Mouse (Mus musculus): ENCODE measurements around the gene Slc7a11.

The Slc7a11 gene

GRCm38 (mm10) chr3:50405915-50406314 is 37.5 kb downstream of the Slc7a11 start:
- DNase-seq (ENCODE audit: low spot score in 2 of 2) = no peak

GRCm38 (mm10) chr3:50388786-50389185 is 54.6 kb downstream of the Slc7a11 start:
- DNase-seq (ENCODE audit: low spot score in 2 of 2) = no peak

- DNase-seq (ENCODE audit: low spot score in 2 of 2) = no peak
Observed at GRCm38 (mm10) chr3:50388288-50388687, 55.1 kb downstream of the Slc7a11 start.

GRCm38 (mm10) chr3:50387280-50387679 is 56.1 kb downstream of the Slc7a11 start:
- no peak for DNase-seq (ENCODE audit: low spot score in 2 of 2)

- no peak for DNase-seq (ENCODE audit: low spot score in 2 of 2)
Observed at GRCm38 (mm10) chr3:50386561-50387221, 56.7 kb downstream of the Slc7a11 start.

- no peak for DNase-seq (ENCODE audit: low spot score in 2 of 2)
Observed at GRCm38 (mm10) chr3:50386066-50386465, 57.3 kb downstream of the Slc7a11 start.

GRCm38 (mm10) chr3:50382729-50383128 is 60.7 kb downstream of the Slc7a11 start:
- no peak for DNase-seq (ENCODE audit: low spot score in 2 of 2)

GRCm38 (mm10) chr3:50381861-50382693 is 61.3 kb downstream of the Slc7a11 start:
- DNase-seq (ENCODE audit: low spot score in 2 of 2) = peak; percentile 3 to 17

GRCm38 (mm10) chr3:50381160-50381860 is 62.1 kb downstream of the Slc7a11 start:
- peak; percentile 72 to 75 for DNase-seq (ENCODE audit: low spot score in 2 of 2)

GRCm38 (mm10) chr3:50379942-50380341 is 63.5 kb downstream of the Slc7a11 start:
- no peak for DNase-seq (ENCODE audit: low spot score in 2 of 2)

GRCm38 (mm10) chr3:50375477-50375876 is 67.9 kb downstream of the Slc7a11 start:
- no peak for DNase-seq (ENCODE audit: low spot score in 2 of 2)

- DNase-seq (ENCODE audit: low spot score in 2 of 2) = no peak
Observed at GRCm38 (mm10) chr3:50369791-50370190, 73.6 kb downstream of the Slc7a11 start.

- DNase-seq (ENCODE audit: low spot score in 2 of 2) = no peak
Observed at GRCm38 (mm10) chr3:50367175-50367574, 76.2 kb downstream of the Slc7a11 start.

GRCm38 (mm10) chr3:50363659-50364058 is 79.8 kb downstream of the Slc7a11 start:
- no peak for DNase-seq (ENCODE audit: low spot score in 2 of 2)

GRCm38 (mm10) chr3:50347081-50347480 is 96.3 kb downstream of the Slc7a11 start:
- DNase-seq (ENCODE audit: low spot score in 2 of 2) = no peak

GRCm38 (mm10) chr3:50344411-50344810 is 99.0 kb downstream of the Slc7a11 start:
- no peak for DNase-seq (ENCODE audit: low spot score in 2 of 2)

GRCm38 (mm10) chr3:50324524-50324923 is 118.9 kb downstream of the Slc7a11 start:
- no peak for DNase-seq (ENCODE audit: low spot score in 2 of 2)

GRCm38 (mm10) chr3:50323881-50324280 is 119.5 kb downstream of the Slc7a11 start:
- DNase-seq (ENCODE audit: low spot score in 2 of 2) = no peak

GRCm38 (mm10) chr3:50320862-50321261 is 122.6 kb downstream of the Slc7a11 start:
- no peak for DNase-seq (ENCODE audit: low spot score in 2 of 2)

GRCm38 (mm10) chr3:50318074-50318473 is 125.3 kb downstream of the Slc7a11 start:
- DNase-seq (ENCODE audit: low spot score in 2 of 2) = no peak

GRCm38 (mm10) chr3:50313816-50314215 is 129.6 kb downstream of the Slc7a11 start:
- DNase-seq (ENCODE audit: low spot score in 2 of 2) = no peak

Measured in urinary bladder, postnatal 36 days (tissue).